Mouse (Mus musculus) lung, adult 2 months (tissue): ENCODE data around the gene Stxbp1. TPM values are rescaled to one million over a fixed set of nuclear protein-coding genes. Genes with fewer than 3 reads are reported as not detected.
A peak's percentile ranks its signal among the peaks of the same experiment; 100 is the strongest.

Experiments used
- DNase-seq: peaks from one replicate; pipeline ENCODE4 v3.0.0; 2022
- H3K4me1 ChIP-seq: fragments of 200-500 bp; 2 replicates; pipeline ENCODE4 v1.6.1; 2011; ENCODE audit warnings: low read length; ENCODE audit not compliant: control insufficient read depth, insufficient read depth
- H3K4me3 ChIP-seq: fragments of 200-500 bp; replicated peaks from 2 replicates; pipeline ENCODE3; 2011; ENCODE audit warnings: low read depth, mild to moderate bottlenecking, control low read depth, low read length; ENCODE audit errors: extremely low read depth
- CTCF ChIP-seq: fragments of 200-500 bp; IDR thresholded peaks from 2 replicates; pipeline ENCODE4 v1.5.1; 2011; ENCODE audit warnings: mild to moderate bottlenecking, low read length, control low read depth; ENCODE audit not compliant: insufficient read depth
- POLR2A ChIP-seq: fragments of 200-500 bp; IDR thresholded peaks from 2 replicates; pipeline ENCODE4 v1.6.1; 2011; ENCODE audit warnings: low read depth, mild to moderate bottlenecking, control low read depth, low read length, borderline replicate concordance; ENCODE audit errors: extremely low read depth
- WGBS: fragments of 180-500 bp; shearing (Covaris S2); methylation state at CpG from one replicate; pipeline ENCODE4 v1.1.7; 2018; 5-methylcytosine and 5-hydroxymethylcytosine counted together
- polyA plus RNA-seq: library from polyadenylated mRNA; depleted of rRNA; stranded (reverse); fragments of >200 nt; gene quantifications from 2 replicates; pipeline ENCODE4 v1.2.3, GENCODE M21; 2012

Gene Stxbp1
- polyA plus RNA-seq, 1 experiment = 37.9 TPM

DNA sequence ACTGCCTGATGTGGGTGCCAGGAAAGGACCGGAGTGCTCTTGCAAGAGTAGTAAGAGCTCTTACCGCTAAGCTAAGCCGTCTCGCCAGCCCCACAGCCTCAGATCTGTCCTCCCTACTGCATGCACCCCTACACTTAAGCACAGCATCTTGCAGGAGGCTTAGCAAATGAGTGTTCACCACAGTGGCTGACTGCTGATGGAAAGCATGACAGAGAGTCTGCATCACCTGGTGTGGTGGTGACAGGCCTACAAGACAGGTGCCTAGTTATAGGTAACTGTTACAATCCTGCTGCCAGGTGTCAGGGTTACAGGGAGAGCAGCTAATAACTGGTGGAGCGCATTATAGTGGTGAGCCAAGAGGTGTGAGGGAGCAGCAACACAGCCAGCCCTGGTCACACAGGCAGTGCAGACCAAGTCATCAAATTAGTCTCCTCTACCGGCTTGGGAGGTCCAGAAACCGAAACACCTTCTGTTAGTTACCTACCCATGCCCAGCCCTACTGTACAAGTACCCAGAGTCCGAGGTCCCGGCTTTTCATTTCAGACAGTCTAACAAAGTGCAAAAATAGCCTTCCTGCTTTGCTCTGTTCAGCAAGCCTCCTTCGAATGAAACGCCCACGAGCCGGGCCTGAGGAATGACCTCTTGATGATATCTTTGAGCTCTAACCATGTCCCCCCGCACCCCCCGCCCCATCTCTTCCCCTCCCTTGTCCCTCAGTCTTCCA, 28.1 kb upstream of the Stxbp1 start:
- 11% methylated on average over 15 of the region's 15 CpGs for WGBS

DNA sequence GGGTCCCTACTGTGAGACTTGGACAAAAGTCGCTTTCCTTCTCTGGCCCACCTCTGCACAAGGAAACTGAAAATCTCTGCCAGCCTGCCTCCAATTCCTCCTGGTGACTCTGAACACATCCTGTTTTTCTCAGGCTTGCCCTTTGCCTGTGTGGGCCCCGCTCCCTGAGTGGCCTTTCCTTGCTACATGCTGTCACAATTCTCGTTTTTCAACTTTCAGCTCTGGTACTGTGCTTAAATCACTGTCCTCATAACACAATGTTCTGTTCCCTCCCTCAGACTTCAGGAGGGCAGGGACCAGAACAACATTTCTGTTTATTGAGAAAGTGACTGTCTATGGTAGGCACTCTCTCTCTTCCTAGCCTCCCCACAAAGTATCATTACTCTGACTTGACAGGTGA, 27.0 kb upstream of the Stxbp1 start:
- TF ChIP-seq CTCF (no peak), POLR2A (no peak)
- peak; percentile 23 for DNase-seq
- WGBS = 38% methylated on average over 3 of the region's 3 CpGs

More for the DNA sequence above, 28.1 kb upstream of the Stxbp1 start:
- H3K4me3 ChIP-seq = peak overlapping the region; percentile 90
- peak; percentile 58 for DNase-seq
- H3K4me1 ChIP-seq = peaks cover 28% of the 10 kb centered on the region
- 0 out of 2 replicates have a peak, but pooled peaks have one; percentile 9 for TF ChIP-seq POLR2A
- TF ChIP-seq CTCF = no peak

DNA sequence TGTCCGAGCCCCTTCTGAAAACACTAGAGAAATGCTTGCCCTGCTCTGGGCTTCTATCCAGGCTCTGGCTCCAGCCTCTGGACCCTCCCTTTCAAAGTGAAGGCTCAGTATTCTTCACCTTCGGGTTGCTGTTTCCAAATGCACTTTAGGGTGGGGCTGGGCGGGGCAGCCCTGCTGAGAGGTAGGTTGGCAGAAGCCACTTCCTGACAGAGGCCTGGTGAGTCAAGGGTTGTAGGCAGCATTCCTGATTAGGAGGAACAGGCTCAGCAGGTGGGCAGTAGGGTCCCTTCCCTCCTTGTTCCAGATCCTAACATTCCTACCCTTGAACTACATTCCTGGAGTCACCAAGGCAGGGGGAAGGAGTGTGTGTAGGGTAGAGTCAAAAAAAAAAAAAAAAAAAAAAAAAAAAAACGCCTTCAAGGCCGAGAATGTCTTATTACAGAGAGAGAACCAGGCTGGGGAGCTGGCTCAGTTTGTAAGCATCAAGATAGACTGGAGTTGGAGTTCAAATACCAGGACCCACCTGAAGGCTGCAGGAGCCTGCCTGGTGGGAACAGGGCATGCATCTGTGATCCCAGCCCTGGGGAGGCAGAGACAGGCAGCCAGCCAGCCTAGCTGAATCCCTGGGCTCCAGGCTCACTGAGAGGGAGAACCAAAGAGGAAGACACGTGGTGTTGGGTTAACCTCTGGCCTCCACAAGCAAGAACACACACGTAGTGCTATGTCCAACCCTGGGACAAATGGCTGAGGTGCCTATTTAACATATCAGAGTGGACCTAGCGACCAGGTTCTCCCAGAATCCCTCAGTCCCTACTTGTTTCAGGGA, 23.4 kb upstream of the Stxbp1 start:
- peak; percentile 34 for DNase-seq
- TF ChIP-seq CTCF = no peak
- TF ChIP-seq POLR2A = 0 out of 2 replicates have a peak, but pooled peaks have one; percentile 2
- 48% methylated on average over 8 of the region's 8 CpGs for WGBS
- Histone ChIP-seq H3K4me1 (peaks cover 19% of the 10 kb centered on the region), H3K4me3 (no peak overlapping the region)

More for the DNA sequence above, 27.0 kb upstream of the Stxbp1 start:
- H3K4me1 ChIP-seq = peaks cover 23% of the 10 kb centered on the region
- H3K4me3 ChIP-seq = no peak overlapping the region

DNA sequence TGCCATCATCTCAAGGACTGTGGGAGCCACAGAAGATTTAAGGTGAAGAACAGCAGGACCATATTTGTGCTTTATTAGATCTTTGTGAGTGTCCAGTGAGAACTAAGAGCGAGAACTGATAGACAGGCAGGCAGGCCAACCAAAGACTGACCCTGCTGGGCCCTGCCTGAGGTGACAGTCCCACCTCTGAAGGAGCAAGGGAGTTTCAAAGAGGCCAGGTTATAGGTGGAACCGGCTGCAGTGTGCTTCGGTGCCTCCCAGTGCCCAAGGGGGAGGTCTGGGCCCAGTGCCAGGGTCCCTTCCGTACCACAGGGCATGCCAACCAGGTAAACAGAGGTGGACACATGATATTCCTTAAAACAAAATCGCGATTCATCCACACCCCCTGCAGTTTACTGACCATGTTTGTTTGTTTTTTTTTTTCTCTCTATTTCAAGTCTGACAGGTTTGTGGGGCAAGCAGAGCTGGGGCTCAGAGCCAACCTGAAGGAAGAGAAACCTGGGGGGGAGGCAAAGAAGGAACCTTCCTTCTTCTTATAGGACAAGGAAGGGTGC, 22.8 kb upstream of the Stxbp1 start:
- H3K4me1 ChIP-seq = peaks cover 14% of the 10 kb centered on the region
- DNase-seq = peak; percentile 70
- WGBS = 38% methylated on average over 6 of the region's 6 CpGs
- no peak for TF ChIP-seq CTCF
- TF ChIP-seq POLR2A = 0 out of 2 replicates have a peak, but pooled peaks have one; percentile 2
- no peak overlapping the region for H3K4me3 ChIP-seq

DNA sequence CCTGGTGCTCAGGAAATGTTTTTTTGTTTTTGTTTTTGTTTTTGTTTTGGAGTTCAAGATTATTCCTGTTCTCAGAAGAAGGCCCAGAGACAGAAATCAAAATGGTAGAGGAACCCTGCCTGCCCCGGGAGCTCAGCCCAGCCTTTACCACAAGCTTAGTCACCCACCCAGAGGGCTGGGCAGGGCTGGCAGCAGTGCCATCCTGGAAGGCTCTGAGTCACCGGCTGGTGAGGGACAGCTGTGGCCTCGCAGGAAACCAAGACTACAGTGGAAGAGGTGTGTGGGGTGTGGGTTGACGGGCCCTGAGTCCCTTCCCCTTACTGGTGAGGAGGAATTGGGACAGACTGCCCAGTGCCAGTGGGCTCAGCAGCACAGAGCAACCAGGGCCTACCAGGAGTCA, 20.3 kb upstream of the Stxbp1 start:
- Histone ChIP-seq H3K4me3 (no peak overlapping the region), H3K4me1 (peaks cover 5% of the 10 kb centered on the region; the same call in 1 of the 2 replicates)
- TF ChIP-seq POLR2A (no peak), CTCF (no peak)
- 23% methylated on average over 4 of the region's 4 CpGs for WGBS
- peak; percentile 45 for DNase-seq

DNA sequence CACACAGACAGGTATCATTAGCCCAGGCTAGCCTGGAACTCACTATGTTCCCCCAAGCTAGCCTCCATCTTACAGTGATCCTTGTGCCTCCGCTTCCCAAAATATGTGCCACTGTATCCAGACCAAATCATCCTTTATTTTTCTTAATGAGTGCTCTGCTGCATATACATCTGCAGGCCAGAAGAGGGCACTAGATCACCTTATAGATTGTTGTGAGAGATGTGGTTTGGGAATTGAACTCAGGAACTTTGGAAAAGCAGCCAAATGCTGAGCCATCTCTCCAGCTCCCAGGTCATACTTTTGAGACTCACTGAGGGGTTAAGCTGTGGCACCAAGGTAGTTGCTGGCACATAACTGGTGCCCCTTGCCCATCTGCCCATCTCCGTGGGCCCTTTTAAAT, 17.7 kb upstream of the Stxbp1 start:
- DNase-seq = peak; percentile 38
- Histone ChIP-seq H3K4me3 (no peak overlapping the region), H3K4me1 (no peaks in the 10 kb centered on the region)
- WGBS = 57% methylated on average over 2 of the region's 2 CpGs
- peak; percentile 24; the same call in 1 of the 2 replicates for TF ChIP-seq CTCF
- no peak for TF ChIP-seq POLR2A

DNA sequence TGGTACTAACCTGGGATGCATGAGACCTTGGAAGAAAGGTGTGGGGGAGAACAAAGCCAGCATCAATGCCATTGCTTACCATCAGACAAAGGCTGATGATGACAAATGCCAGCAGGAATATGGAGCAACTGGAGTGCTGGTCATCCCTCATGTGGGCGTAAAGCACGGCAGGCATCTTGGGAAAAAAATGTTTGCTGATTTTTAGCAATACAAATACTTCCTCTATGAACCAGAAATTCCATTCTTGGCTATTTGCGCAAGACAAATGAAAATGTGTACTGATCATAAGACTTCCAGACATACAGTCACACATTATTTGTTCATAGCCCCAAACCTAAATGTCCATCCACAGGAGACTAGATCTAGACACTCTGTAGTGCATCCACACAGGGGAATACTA, 16.3 kb upstream of the Stxbp1 start:
- no peak overlapping the region for H3K4me3 ChIP-seq
- TF ChIP-seq CTCF (no peak), POLR2A (no peak)
- WGBS = 70% methylated on average over 3 of the region's 3 CpGs
- no peaks in the 10 kb centered on the region for H3K4me1 ChIP-seq
- DNase-seq = no peak

DNA sequence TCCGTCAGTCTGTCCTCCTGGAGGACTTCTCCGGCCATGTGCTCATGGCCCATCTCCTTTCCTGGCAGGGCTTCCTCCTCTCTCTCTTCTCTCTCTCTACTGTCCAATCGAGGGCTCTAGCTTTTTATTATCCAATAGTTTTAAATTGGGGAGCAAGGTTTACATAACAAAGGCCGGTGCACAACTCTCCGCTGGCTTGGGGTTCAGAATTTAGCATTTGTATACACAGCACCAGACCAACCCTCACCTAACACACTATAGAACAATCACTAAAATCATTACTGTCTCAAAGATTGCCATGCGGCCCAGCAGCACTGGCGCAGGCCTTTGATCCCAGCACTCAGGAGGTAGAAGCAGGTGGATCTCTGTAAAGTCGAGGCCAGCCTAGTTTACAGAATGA, 13.8 kb upstream of the Stxbp1 start:
- WGBS = 86% methylated on average over 8 of the region's 8 CpGs
- H3K4me3 ChIP-seq = no peak overlapping the region
- DNase-seq = no peak
- no peak for TF ChIP-seq POLR2A
- no peak for TF ChIP-seq CTCF
- H3K4me1 ChIP-seq = no peaks in the 10 kb centered on the region

DNA sequence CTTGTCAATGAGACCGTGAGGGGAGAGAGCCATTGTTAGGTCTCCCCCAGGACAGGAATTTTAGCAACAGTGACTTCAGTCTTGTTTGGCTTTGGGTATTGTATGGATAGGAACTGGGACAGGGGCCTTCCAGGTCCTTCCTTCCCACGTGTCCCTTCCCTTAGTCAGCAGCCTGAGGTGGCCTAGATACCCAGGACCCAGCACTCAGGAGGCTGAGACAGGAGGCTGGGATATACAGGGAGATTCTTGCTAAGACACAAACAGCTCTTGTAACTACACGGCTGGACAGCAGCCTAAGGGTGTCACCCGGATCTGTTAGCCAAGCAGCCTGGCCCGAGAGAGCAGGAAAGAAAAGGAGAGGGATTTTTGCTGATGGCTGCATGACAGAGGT, 12.6 kb upstream of the Stxbp1 start:
- no peaks in the 10 kb centered on the region for H3K4me1 ChIP-seq
- whole genome bisulfite sequencing = 70% methylated on average over 5 of the region's 5 CpGs
- no peak for TF ChIP-seq POLR2A
- TF ChIP-seq CTCF = no peak
- no peak overlapping the region for H3K4me3 ChIP-seq
- DNase-seq = no peak

DNA sequence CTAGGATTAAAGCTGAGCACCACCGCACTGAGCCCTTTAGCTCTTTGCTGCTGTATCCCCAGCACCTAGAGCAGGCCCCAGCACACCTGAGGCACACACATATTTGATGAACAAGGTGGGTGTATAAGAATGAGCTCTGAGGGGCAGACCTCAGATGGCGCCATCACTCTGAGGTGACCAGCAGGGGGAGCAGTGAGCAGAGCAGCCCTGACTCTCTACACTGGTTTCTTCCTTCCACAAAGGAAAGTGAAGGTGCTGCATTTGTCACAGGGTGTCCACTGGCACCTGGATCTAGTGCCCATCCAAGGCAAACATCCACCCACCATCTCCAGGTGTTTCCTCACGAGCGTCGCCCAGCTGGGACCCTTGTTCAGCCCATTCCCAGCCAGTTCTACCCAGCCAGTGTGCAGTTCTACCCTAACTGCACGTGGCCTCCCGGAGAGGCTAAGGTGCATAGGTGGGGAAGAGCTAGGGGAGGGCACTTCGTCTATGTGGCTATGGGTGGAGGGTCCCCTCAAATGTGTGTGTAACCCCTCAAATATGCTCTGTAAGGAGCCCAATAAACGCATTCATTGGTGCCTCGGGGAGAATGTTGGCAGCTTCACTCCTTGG, 12.1 kb upstream of the Stxbp1 start:
- peak; percentile 71 for DNase-seq

More for the DNA sequence above, 12.1 kb upstream of the Stxbp1 start:
- Histone ChIP-seq H3K4me3 (no peak overlapping the region), H3K4me1 (no peaks in the 10 kb centered on the region)
- 43% methylated on average over 10 of the region's 10 CpGs for WGBS
- TF ChIP-seq CTCF (peak; percentile 93), POLR2A (no peak)
